Mouse (Mus musculus) cerebellum, postnatal 4 days (tissue): ENCODE measurements around the gene Alcam.

Experiments used
- DNase-seq, 2 experiments: peaks; one replicate each; pipeline ENCODE4 v3.0.0; 2022; ENCODE audit warnings: low spot score in 2 of 2, mixed read lengths in 1 of 2

Alcam gene

DNA sequence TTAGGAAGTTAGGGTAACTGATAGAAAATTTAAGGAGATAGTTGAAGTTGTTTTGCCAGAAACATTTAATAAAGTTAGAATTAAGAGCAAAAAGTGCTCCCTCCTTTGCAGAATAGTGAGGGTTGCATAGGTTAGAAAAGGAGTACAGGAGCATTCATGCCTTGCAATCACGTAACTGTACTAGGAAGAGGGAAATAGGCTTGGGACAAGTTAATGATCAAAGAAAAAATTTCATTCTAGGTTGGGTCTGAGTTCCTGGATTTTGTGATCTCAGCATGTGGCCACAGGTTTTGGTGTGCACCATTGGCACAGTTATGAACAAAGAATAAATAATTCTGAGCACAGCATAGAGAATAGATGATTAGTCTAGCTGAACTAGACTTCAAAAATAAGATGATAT lies 192.1 kb downstream of the Alcam start:
- DNase-seq: no peak

DNA sequence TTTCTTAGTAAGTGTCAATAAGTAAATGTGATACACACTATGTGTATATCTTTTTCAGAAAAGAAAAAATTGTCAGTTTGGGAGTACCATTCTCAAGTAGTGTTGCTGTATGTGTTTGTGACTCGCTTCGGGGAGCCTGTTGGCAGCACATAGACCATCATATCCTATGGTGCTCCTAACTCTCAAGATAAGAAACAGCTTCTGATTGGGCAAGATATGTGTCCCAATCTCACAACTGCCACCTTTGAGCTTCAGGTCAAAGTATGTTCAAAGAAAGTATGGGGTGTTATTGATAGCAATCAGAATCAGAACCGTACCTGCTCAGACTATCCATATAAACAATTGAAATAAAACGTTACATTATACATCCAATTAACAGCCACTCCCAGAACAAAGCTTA lies 202.9 kb downstream of the Alcam start:
- no peak for DNase-seq

DNA sequence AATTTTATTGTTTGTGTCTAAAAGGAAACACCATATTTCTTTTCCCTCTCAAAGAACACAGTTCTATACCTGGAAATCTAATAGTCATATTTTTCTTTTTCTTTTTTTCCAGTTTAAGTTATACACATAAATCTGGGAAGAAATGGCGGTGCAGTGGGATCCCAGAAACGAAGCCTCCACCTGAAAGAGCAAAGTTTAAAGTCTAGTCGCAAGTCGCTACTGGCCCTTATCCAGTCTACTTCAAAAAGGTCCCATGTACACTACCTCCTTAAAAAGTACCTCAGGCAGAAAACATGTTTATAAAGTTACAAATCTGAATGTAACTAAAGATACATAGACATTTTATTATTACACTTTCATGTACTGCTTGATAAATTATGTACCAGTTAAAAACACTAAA lies 203.7 kb downstream of the Alcam start:
- no peak for DNase-seq

DNA sequence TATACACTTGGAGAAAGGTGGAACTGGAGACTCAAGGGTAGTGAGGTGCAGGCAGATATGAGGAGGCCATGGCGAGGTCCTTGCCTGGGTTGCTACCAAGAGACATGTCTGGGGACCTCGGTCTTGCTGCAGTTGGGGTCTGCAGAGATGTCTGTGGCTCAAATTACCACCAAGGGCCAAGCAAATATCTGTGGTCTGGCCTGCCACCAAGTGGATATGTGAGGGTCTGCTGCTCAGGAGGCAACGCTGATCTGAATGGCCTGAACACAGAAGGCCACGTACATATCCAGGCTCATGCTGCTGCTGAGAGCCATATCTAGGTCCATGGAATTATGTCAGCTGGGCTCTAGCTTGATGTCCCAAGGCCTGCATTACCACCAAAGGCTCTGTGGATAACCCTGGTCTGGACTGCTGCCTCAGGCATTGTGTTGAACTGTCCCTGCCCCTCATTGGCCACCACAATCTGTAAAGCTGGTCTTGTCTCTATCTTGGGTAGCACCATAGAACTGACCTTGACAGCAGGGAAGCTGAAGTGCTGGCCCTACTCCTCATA lies 210.4 kb downstream of the Alcam start:
- no peak for DNase-seq

DNA sequence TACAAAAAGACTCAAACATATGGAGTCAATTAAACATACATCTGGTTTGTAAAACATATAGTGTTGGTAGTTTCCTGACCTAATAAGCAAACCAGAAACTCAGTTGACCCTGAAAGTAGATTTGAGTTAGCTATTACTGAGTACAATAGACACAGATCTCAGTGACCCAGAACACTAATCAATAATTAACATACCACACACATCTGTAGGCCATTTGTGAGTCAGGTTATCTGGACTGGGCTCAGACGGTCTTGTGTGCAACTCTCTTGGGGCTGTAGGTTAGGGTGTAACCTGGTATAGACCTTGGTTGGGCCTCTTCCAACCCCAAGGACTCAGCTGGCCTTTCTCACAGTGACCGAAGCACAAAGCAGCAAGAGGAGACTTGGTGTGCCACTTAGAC lies 211.7 kb downstream of the Alcam start:
- DNase-seq: no peak

DNA sequence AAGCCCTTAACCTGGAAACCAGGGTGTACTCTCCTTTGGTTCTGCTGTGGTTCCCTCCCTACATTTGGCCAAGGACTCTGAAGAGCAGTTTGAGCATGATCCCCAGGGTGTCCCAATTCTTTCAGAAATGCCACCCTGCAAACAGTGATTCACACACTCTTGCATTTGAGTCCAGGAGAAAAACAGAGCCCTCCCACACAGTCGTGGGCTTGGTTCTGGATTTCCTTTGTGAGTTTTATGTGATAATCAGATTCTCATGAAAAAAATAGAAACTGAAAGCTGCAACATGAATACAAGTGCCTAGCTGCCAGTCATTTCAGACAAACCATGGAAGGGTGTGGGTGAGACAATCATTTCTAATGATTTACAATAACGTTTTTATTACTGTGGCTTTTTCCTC lies 223.9 kb downstream of the Alcam start:
- DNase-seq: no peak

DNA sequence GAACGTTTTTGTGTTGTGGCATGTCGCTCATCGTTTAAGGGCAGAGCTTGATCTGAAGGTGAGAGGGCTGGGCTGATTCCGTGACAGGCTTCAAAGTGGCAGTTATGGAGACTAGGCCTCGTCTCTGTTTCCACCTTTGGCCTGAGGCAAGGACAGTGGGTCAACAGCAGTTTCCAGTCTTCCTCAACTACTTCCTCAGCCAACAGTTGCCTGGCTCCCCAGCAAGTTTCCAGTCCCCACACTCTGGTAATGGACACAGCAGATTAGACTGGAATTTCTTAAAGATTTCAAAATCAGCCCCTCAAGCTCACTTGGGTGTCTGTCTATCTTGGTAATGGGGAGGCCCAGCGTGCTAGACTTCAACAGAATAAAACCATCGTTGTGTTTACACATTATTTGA lies 224.4 kb downstream of the Alcam start:
- no peak for DNase-seq

DNA sequence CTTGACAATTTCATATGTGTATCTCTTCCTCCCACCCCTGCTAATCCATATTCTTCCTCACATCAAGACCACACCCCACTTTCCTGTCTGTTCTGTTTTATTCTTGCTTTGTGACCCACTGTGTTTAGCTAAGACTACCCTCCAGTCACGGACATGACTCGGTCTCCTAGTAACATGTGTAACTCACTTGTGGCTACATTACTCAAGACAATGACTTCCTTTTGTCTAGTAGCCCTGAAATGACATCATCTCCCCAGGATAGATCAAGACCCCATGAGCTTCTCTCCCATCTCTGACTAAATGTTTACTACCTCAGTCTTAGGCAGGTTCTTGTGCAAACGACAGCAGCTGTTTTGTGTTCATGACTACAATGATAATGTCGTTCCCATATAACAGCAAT lies 231.0 kb downstream of the Alcam start:
- no peak for DNase-seq

DNA sequence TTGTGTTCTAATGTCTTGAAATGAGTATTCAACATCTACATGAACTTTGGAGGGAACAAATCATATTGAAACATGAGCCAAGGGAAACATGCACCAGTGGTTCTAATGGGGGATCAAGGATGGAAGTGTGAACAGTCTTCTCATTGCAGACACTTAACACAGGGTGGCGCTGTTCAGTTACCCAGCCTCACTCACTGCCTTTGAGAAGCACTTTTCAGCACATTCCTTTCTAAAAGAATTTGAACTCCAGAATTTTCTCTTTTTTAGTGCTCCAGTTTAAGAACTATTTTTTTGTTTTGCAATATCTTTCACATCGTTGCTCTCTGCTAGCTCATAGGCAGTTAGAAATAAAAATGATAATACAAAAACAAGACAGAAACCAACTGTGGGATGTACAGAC lies 234.8 kb downstream of the Alcam start:
- DNase-seq: peak in 1 of 2 experiments; percentile 27

DNA sequence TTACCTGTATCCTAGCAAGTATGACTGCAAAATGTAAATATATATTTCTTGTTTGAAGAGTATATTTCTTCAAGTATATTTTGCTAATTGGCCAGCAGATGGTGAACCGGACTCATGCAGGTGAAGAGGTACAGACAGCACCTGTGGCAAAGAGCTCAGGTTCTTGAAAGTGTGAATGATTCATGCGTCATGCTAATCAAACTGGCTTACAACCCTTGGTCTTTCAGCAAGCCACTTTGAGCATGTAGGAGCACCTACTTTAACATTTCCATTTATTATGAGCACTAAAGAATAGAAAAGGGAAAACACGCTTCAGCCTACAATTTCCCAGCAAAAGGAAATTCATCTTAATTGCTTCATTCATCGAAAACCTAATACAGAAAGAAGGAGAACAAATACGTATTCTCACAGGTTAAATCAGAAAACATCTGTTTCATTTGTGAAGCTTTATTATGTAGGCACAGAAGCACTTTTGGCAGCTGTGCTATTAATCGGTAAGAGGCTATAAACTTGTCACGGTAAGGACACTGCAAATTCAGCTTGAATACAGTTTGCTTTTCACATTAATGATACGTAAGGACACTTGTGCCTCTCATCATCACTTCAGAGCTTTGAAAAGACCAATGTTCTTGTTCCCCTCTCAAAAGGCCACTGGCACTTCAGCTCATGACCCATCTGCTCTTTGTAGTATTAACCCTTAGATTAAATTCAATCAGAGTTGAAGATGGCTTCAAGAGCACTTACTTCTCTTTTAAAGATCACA lies 242.8 kb downstream of the Alcam start:
- DNase-seq: no peak

DNA sequence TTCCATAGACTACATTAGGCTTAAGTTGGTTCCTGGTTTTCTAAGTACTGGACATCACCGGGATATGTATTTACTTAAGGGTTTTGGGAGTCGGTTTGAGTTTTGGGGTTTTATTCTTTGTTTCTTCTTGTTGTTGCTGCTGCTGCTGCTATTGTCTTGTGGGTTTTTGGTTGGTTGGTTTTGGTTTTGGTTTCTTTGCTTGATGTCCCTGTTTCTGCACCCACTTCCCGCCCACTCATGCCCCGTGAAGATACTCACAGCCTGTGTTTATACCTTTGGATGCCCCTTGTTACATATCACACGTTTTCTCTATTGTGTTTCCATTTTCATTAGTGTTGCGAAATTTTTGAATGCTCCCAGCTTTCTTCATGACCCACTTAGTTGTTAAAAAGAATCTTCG lies 253.8 kb downstream of the Alcam start:
- no peak for DNase-seq
